Mouse (Mus musculus): Measurements from ENCODE around the gene Ndufs2. TPM values are rescaled to one million over a fixed set of nuclear protein-coding genes. Genes with fewer than 3 reads are reported as not detected.
A peak's percentile ranks its signal among the peaks of the same experiment; 100 is the strongest.

Gene Ndufs2
- polyA plus RNA-seq, 1 experiment from 2014 or later: 424 TPM

GRCm38 (mm10) chr1:171276110-171276748 lies 25.0 kb upstream of the Ndufs2 start:
- Histone ChIP-seq H3K4me3 (no peak overlapping the region), H3K27ac (replicated peaks) (no peak overlapping the region), H3K4me2 (no peak overlapping the region)

DNA sequence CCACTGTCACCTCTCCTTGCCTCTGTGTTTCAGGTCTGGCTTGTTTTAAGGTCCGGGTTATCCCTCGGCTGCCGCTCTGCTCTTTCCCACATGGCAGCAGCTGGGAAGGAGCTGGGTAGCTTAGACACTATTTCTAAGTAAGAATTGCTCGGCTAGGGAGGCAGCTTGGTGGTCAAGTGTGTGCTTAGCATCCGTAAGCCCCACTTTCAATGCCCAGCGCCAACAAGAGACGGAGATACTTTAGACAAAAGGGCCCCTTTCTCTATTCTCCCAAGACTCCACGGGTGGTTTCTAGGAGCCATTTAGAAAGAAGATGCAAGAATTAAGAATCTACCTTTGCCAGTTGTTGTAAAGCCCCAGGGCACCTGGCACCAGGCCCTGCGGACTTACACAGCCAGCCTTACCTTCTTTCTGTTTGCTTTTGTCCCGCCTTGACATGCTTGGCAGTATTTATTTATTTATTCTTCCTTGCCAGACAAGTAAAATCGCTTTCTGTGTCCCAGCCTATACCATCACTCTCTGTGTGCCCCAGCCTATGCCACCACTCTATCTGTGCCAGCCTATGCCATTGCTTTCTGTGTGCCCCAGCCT lies 24.1 kb upstream of the Ndufs2 start:
- Histone ChIP-seq H3K9me3 (no peaks in the 10 kb centered on the region), H3K27me3 (replicated peaks) (no peaks in the 10 kb centered on the region), H3K4me2 (no peak overlapping the region), H3K9ac (no peak overlapping the region), H3K36me3 (peaks cover 79% of the 10 kb centered on the region), H3K4me3 (no peak overlapping the region), H3K27ac (replicated peaks) (no peak overlapping the region), H3K4me1 (peaks cover 27% of the 10 kb centered on the region)
- ATAC-seq (ENCODE audit: extremely low read depth, insufficient number of reproducible peaks, low FRiP score, low TSS enrichment): no peak
- 87% methylated on average over 11 of the region's 11 CpGs for WGBS

More at GRCm38 (mm10) chr1:171276110-171276748, 25.0 kb upstream of the Ndufs2 start:
- H3K9me3 ChIP-seq: no peaks in the 10 kb centered on the region
- H3K27me3 ChIP-seq (replicated peaks): no peaks in the 10 kb centered on the region
- no peak for ATAC-seq (ENCODE audit: extremely low read depth, insufficient number of reproducible peaks, low FRiP score, low TSS enrichment)
- H3K36me3 ChIP-seq: peaks cover 79% of the 10 kb centered on the region
- H3K9ac ChIP-seq: no peak overlapping the region
- WGBS: 90% methylated on average over 14 of the region's 14 CpGs
- peaks cover 25% of the 10 kb centered on the region for H3K4me1 ChIP-seq

- H3K27me3 ChIP-seq (replicated peaks): no peaks in the 10 kb centered on the region
- no peaks in the 10 kb centered on the region for H3K9me3 ChIP-seq
- no peak overlapping the region for H3K27ac ChIP-seq (replicated peaks)
- ATAC-seq (ENCODE audit: extremely low read depth, insufficient number of reproducible peaks, low FRiP score, low TSS enrichment): no peak
- H3K4me2 ChIP-seq: no peak overlapping the region
- H3K4me3 ChIP-seq: no peak overlapping the region
- WGBS: 88% methylated on average over 12 of the region's 12 CpGs
- peaks cover 76% of the 10 kb centered on the region for H3K36me3 ChIP-seq
- H3K4me1 ChIP-seq: peaks cover 22% of the 10 kb centered on the region
- no peak overlapping the region for H3K9ac ChIP-seq
Measured at GRCm38 (mm10) chr1:171274171-171274570, 23.0 kb upstream of the Ndufs2 start.

- peaks cover 21% of the 10 kb centered on the region for H3K4me1 ChIP-seq
- peaks cover 55% of the 10 kb centered on the region for H3K36me3 ChIP-seq
- no peak overlapping the region for H3K27ac ChIP-seq (replicated peaks)
- peak overlapping the region; percentile 89 for H3K4me3 ChIP-seq
- H3K9ac ChIP-seq: 0 out of 2 replicates have a peak overlapping the region, but pooled peaks have one; percentile 20
- H3K9me3 ChIP-seq: no peaks in the 10 kb centered on the region
- peak overlapping the region; percentile 92 for H3K4me2 ChIP-seq
- 80% methylated on average over 3 of the region's 3 CpGs for WGBS
- H3K27me3 ChIP-seq (replicated peaks): no peaks in the 10 kb centered on the region
- ATAC-seq (ENCODE audit: extremely low read depth, insufficient number of reproducible peaks, low FRiP score, low TSS enrichment): no peak
Measured at GRCm38 (mm10) chr1:171272086-171272485, 20.9 kb upstream of the Ndufs2 start.

GRCm38 (mm10) chr1:171271622-171272021 lies 20.4 kb upstream of the Ndufs2 start:
- Histone ChIP-seq H3K36me3 (peaks cover 50% of the 10 kb centered on the region), H3K4me1 (peaks cover 21% of the 10 kb centered on the region), H3K9ac (0 out of 2 replicates have a peak overlapping the region, but pooled peaks have one; percentile 42), H3K4me2 (peak overlapping the region; percentile 92), H3K27ac (replicated peaks) (no peak overlapping the region), H3K4me3 (peak overlapping the region; percentile 89), H3K27me3 (replicated peaks) (no peaks in the 10 kb centered on the region), H3K9me3 (no peaks in the 10 kb centered on the region)
- ATAC-seq (ENCODE audit: extremely low read depth, insufficient number of reproducible peaks, low FRiP score, low TSS enrichment): no peak
- WGBS: 66% methylated on average over 10 of the region's 10 CpGs

DNA sequence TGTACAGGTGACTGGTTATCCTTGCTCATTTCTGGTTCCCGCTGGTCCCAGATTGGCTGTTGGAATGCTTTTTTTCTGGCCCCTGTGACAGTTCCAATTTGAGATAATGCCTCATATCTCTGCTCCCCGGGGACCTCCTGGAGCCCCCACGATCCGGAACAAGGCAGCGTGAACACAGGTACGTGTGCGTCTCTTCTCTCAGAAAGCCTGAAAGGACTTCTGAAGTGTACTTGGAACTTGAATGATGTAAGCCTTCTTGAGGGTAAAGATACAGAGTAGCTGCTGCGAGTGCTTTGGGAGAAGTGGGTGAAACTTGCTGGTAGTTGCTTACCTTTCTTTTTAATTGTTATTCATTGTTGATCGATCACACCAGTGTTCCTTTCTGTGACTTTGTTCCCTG lies 20.0 kb upstream of the Ndufs2 start:
- Histone ChIP-seq H3K27ac (replicated peaks) (peak overlapping the region; percentile 72; the same call in 1 of the 2 replicates), H3K4me2 (peak overlapping the region; percentile 92)
- no peak for ATAC-seq (ENCODE audit: extremely low read depth, insufficient number of reproducible peaks, low FRiP score, low TSS enrichment)

DNA sequence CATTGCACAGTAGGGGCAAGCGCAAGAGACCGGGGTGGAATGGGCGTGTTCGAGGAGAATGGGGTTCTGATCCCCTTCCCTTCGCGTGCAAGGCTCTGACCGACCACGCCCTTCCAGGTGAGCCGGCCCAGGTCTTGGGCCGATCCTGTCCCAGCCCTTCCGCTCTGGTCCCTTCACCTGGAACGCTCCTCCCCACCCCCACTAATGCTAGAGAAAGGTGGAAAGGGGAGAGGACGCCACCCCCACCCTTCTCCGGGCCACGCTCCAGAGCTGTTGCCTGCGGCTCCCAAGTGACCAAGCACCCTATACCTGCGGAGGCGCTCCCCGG lies 19.3 kb upstream of the Ndufs2 start:
- ATAC-seq (ENCODE audit: extremely low read depth, insufficient number of reproducible peaks, low FRiP score, low TSS enrichment): peak; percentile 69
- Histone ChIP-seq H3K4me1 (peaks cover 21% of the 10 kb centered on the region), H3K4me3 (peak overlapping the region; percentile 89), H3K27me3 (replicated peaks) (no peaks in the 10 kb centered on the region), H3K9ac (peak overlapping the region; percentile 92), H3K9me3 (no peaks in the 10 kb centered on the region), H3K4me2 (peak overlapping the region; percentile 92), H3K27ac (replicated peaks) (peak overlapping the region; percentile 72), H3K36me3 (peaks cover 39% of the 10 kb centered on the region)
- WGBS: under 1% methylated on average over 19 of the region's 19 CpGs

More for the DNA sequence above, 20.0 kb upstream of the Ndufs2 start:
- Histone ChIP-seq H3K4me3 (peak overlapping the region; percentile 89), H3K4me1 (peaks cover 21% of the 10 kb centered on the region), H3K9ac (peak overlapping the region; percentile 92), H3K9me3 (no peaks in the 10 kb centered on the region), H3K36me3 (peaks cover 46% of the 10 kb centered on the region), H3K27me3 (replicated peaks) (no peaks in the 10 kb centered on the region)
- 31% methylated on average over 9 of the region's 9 CpGs for WGBS

DNA sequence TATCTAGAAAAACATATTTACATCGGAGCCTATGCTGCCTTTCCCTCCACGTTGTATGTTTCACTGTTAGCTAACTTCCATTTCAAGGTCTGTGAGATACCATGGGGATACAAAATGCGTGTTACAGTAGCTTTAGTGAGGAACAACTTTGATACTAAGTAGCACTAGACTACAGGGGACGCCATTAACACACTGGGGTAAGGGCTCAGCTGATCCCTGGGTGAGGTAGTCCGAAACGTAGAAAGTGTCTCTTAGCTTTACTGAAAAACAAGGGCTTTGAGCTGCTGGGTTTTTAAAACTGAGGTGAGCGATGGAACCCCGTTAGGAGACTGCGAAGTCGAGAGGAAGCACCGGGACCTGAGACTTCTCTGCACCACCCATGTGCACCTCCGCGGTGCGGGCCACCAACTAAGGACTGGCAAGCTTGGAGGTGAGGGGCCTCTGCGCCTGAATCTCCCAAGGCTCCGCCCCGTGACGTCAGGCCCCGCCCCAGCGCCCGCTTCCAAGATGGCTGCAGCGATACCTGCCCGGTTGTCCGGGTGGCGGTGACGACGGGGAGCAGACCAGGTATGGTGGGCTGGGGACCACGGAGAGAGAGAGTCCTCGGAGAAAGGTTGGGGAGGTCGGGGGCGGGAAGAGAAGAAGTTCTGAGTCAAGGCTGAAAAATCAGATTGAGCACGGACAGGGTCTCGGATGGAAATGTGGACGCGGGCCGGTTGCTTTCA lies 18.8 kb upstream of the Ndufs2 start, which contains the start of gene B4galt3:
Gene B4galt3, plus strand, starts transcription at position 481 of the 725 bp plus-strand sequence.
- Histone ChIP-seq H3K27ac (replicated peaks) (peak within 1 kb of the TSS; percentile 72), H3K36me3 (peaks cover 34% of the 10 kb centered on the region), H3K27me3 (replicated peaks) (no peaks in the 10 kb centered on the region), H3K9ac (peak within 1 kb of the TSS; percentile 92), H3K9me3 (no peaks in the 10 kb centered on the region), H3K4me3 (peak within 1 kb of the TSS; percentile 89), H3K4me1 (peaks cover 21% of the 10 kb centered on the region), H3K4me2 (peak within 1 kb of the TSS; percentile 92)
- WGBS: 3% methylated on average over 36 of the region's 36 CpGs
- peak; percentile 93 for ATAC-seq (ENCODE audit: extremely low read depth, insufficient number of reproducible peaks, low FRiP score, low TSS enrichment)

GRCm38 (mm10) chr1:171268341-171268740 lies 17.2 kb upstream of the Ndufs2 start:
- no peak for ATAC-seq (ENCODE audit: extremely low read depth, insufficient number of reproducible peaks, low FRiP score, low TSS enrichment)

DNA sequence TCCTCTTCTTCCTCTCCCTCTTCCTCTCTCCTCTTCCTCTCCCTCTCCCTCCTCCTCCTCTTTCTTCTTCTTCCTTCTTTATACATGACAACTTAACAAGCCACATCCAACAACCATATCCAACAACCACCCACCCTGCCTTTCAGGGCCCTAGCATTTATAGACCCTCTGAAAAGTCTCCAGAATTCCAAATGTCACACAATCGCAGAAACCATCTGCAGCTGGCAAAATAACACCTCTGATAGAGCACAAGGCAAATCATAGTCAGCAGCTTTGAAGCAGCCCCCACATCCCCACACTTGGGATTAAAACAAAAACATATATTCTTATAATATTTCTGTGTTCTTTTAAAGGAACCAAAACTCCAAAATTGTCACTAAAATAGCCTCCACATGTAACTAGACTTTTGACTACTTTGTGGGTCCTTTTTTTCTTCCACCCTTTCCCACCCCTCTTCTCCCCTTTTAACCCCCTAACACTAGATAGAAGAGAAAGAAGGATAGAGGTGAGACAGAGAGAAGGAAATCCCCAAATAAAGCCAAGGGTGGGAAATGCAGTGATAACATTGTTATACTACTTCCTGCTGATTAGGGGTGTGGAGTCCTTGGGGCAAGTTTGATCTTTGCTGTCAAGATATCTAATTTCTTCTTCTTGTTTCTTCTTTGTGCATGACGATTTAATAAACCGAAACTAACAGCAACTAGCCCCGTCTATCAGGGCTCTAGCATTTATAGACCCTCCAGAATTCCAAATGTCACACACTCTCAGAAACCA lies 15.0 kb upstream of the Ndufs2 start:
- Histone ChIP-seq H3K27ac (replicated peaks) (peak overlapping the region; percentile 17; the same call in 1 of the 2 replicates), H3K36me3 (no peaks in the 10 kb centered on the region), H3K9ac (no peak overlapping the region; the same call in 1 of the 2 replicates), H3K4me3 (no peak overlapping the region), H3K9me3 (no peaks in the 10 kb centered on the region), H3K4me1 (peaks cover 27% of the 10 kb centered on the region), H3K4me2 (no peak overlapping the region), H3K27me3 (replicated peaks) (no peaks in the 10 kb centered on the region)
- WGBS: 42% methylated on average over 4 of the region's 4 CpGs
- ATAC-seq (ENCODE audit: extremely low read depth, insufficient number of reproducible peaks, low FRiP score, low TSS enrichment): no peak

More at GRCm38 (mm10) chr1:171268341-171268740, 17.2 kb upstream of the Ndufs2 start:
- Histone ChIP-seq H3K27me3 (replicated peaks) (no peaks in the 10 kb centered on the region), H3K9me3 (no peaks in the 10 kb centered on the region), H3K36me3 (peaks cover 17% of the 10 kb centered on the region), H3K4me2 (no peak overlapping the region), H3K27ac (replicated peaks) (no peak overlapping the region), H3K4me1 (peaks cover 27% of the 10 kb centered on the region), H3K4me3 (no peak overlapping the region), H3K9ac (no peak overlapping the region)
- 68% methylated on average over 1 of the region's 1 CpGs for WGBS
